Mouse (Mus musculus): ENCODE measurements around the gene Dclk1. TPM values are rescaled to one million over a fixed set of nuclear protein-coding genes. Genes with fewer than 3 reads are reported as not detected.

Gene Dclk1
- total RNA-seq, 2 experiments from 2014 or later, result 785 to 850 TPM

DNA sequence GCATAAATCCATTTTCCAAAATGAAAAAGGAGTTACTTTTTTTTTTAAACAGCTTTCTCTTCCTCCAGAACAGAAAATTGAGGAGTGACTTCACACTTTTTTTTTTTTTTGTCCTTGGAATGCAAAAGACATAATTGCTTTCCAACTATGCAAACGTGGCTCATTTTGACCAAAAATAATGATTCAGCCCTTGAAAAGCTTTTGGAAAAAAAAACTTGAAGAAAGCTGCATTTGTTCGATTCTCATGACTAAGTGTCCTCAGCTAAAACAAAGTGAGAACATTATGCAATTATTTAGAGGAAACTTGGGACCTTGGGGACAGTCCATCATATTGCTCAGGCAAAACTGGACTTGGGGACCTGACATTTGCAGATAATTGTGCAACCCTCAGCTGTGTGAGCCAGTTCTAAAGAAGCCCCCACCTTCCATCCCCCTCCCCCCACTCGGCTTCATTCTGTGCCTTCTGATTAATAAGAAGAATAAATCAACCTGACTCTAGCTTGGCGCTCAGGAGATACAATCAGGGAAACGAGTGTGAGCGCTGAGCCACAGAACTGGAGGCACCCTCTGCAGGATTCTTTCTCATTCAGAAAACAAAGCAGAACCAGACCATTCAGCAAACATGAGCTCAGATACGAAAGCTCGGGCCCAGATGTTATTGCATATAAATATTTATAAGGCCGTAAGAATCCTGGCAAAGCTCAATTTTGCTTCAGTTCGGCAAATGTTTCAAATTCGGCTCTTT is 329.6 kb downstream of the Dclk1 start:
- peak; percentile 11 to 14 for DNase-seq (ENCODE audit: low spot score in 2 of 2)

DNA sequence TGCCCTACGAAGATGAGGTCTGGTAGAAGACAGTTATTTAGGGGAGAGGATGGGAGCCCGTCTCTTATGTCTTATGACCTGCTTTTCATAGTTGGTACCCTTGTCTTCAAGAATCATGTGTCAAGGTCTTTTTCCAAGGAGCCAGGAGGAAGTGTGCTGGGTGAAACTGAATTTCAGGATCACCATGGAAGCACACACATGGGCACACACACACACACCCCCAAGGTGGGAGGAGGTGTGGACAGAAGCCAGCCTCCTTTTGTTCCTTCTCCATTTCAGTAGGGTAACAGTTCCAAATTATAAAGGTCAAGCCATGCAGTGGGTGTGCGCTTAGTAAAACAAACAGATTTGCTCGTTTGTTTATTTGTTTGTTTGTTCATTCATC is 330.1 kb downstream of the Dclk1 start:
- peak; percentile 16 to 25 for DNase-seq (ENCODE audit: low spot score in 2 of 2)

DNA sequence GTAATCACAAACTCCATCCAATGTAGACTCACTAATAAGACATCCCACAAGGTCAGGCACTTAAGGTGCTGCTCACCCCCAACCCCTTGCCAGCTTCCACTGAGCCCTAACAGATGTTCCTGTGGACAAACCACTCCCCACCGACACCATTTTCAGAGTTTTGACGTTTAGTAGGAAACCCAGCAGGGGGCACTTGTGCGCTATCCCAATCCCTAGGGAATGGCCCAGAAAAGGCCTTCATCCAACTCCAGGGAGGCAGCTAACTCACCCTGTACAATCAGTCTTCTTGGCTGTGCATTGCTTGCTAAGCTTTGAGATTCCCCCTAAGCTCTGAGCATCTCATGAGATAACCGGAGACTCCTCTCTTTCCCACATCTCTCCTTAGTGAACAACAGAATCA is 331.8 kb downstream of the Dclk1 start:
- peak; percentile 56 to 68 for DNase-seq (ENCODE audit: low spot score in 2 of 2)

DNA sequence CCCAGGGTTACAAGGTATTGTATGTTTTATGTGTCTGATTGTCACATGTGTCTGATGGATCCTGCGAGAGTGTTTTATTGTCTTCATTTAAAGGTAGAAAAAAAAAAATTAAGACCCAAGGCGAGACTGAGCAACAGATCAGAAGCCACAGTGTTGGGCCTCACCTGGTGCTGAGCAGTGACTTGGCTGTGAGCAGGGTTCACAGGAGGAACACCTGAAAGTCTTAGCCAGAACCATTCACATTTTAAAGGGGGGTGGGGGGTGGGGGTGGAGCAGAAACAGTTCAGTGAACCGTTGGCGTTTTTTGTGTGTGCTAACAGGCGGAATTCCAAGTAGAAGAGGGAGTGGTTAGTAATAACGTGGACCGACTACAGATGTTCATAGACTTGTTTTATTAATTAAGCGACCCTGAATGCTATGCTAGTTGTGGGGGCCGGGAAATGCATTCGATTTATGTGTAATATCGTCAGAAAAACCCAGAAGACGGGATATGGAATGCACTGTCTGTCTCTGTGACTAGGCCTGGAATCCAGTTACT is 345.3 kb downstream of the Dclk1 start:
- no peak for DNase-seq (ENCODE audit: low spot score in 2 of 2)

DNA sequence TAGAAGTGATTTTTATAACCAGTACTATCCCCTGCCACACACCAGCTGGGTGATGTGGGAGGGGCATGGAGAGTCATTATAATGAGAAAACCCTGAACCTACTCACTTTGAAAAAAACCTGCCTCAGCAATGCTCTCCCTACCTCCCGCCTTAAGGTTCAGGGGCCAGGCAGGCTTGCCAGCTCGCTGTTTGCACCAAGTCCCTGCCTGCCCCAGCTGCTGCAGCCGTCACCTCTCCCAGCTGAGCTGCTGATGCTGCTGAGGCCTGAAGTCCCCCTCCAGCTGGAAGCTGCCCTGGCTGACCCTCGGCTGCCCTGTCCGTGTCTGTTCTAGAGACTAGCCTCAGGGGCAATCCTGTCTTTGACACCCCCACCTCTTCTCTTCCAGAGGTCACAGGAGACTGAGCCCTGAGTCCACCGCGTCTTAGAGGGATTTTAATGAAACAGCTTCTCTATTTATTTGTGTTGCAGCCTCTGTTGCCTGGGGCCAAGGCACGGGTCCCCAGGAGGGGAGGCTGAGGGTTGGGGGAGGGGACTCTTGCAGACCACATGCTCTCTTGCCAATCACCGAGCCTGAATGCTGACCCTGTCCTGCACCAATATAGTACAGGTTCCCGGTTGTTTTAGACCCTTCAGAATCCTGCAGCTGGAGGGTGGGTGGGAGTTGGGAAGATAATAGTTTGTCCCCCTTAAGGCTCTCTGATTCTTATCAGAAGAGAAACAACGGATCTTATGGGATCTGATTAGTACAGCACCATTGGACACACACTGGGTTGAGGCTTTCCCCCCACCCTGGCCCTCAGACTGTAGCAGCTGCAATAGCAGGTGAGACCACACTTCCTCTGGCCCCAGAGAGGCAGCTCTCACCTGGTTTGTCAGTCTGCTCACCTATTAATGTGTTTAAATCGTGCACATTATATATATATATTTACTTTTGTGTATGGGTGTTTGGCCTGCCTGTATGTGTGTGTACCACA is 346.1 kb downstream of the Dclk1 start:
- no peak for DNase-seq (ENCODE audit: low spot score in 2 of 2)

Other genes with a start within 250 kb of the Dclk1 start
- gene Ccna1, start 186.9 kb upstream of the Dclk1 start, total RNA-seq (2021), result 1 to 10 TPM; 1.7 to 2.2 TPM
- gene Spg20, start 130.3 kb upstream of the Dclk1 start, total RNA-seq (2021), result 10 to 100 TPM; 33.7 to 36.3 TPM
- under 1 TPM in 1 of 2 experiments, not detected in 1; 0.12 TPM for gene Ccdc169, start 105.0 kb upstream of the Dclk1 start, total RNA-seq (2021)
- gene Sohlh2, start 60.3 kb upstream of the Dclk1 start, total RNA-seq (2021), result not detected
- not detected for gene Gm21954, start 229.8 kb downstream of the Dclk1 start, total RNA-seq (2021)